Mouse (Mus musculus): ENCODE data around the gene Speg. TPM values are rescaled to one million over a fixed set of nuclear protein-coding genes. Genes with fewer than 3 reads are reported as not detected.

Gene Speg
- polyA plus RNA-seq, 1 experiment from 2014 or later = 20.1 TPM

GRCm38 (mm10) chr1:75409950-75410349 is 34.9 kb downstream of the Speg start:
- no peaks in the 10 kb centered on the region for H3K9me3 ChIP-seq (ENCODE audit: control insufficient read depth)
- no peaks in the 10 kb centered on the region for H3K27me3 ChIP-seq (replicated peaks; ENCODE audit: control insufficient read depth, insufficient read depth, low read length)
- 86% methylated on average over 7 of the region's 7 CpGs for WGBS
- no peaks in the 10 kb centered on the region for H3K4me1 ChIP-seq (replicated peaks; ENCODE audit: control insufficient read depth, insufficient read depth, low read length)
- H3K9ac ChIP-seq (ENCODE audit: low read depth, low read length) = no peak overlapping the region
- no peak overlapping the region for H3K4me2 ChIP-seq (replicated peaks; ENCODE audit: low read depth)
- H3K36me3 ChIP-seq (ENCODE audit: control insufficient read depth, insufficient read depth) = peaks cover 6% of the 10 kb centered on the region; the same call in 1 of the 2 replicates
- no peak for ATAC-seq
- no peak overlapping the region for H3K27ac ChIP-seq (ENCODE audit: low read depth, low read length)
- no peak overlapping the region for H3K4me3 ChIP-seq (ENCODE audit: low read depth, low read length)
- no peak for TF ChIP-seq CTCF (IDR thresholded peaks at IDR 0.05; ENCODE audit: low read depth)

- H3K4me1 ChIP-seq (replicated peaks; ENCODE audit: control insufficient read depth, insufficient read depth, low read length) = no peaks in the 10 kb centered on the region
- ATAC-seq = no peak
- no peaks in the 10 kb centered on the region for H3K9me3 ChIP-seq (ENCODE audit: control insufficient read depth)
- H3K9ac ChIP-seq (ENCODE audit: low read depth, low read length) = no peak overlapping the region
- no peak overlapping the region for H3K4me2 ChIP-seq (replicated peaks; ENCODE audit: low read depth)
- H3K36me3 ChIP-seq (ENCODE audit: control insufficient read depth, insufficient read depth) = peaks cover 14% of the 10 kb centered on the region; the same call in 1 of the 2 replicates
- H3K4me3 ChIP-seq (ENCODE audit: low read depth, low read length) = no peak overlapping the region
- no peaks in the 10 kb centered on the region for H3K27me3 ChIP-seq (replicated peaks; ENCODE audit: control insufficient read depth, insufficient read depth, low read length)
- H3K27ac ChIP-seq (ENCODE audit: low read depth, low read length) = no peak overlapping the region
- TF ChIP-seq CTCF (IDR thresholded peaks at IDR 0.05; ENCODE audit: low read depth) = no peak
- WGBS = 94% methylated on average over 3 of the region's 3 CpGs
Measured at GRCm38 (mm10) chr1:75412196-75412595, 37.1 kb downstream of the Speg start.

GRCm38 (mm10) chr1:75413749-75414148 is 38.7 kb downstream of the Speg start:
- Histone ChIP-seq H3K27ac (ENCODE audit: low read depth, low read length) (no peak overlapping the region), H3K9me3 (ENCODE audit: control insufficient read depth) (no peaks in the 10 kb centered on the region), H3K36me3 (ENCODE audit: control insufficient read depth, insufficient read depth) (peaks cover 14% of the 10 kb centered on the region; the same call in 1 of the 2 replicates), H3K4me3 (ENCODE audit: low read depth, low read length) (no peak overlapping the region), H3K9ac (ENCODE audit: low read depth, low read length) (no peak overlapping the region), H3K4me1 (replicated peaks; ENCODE audit: control insufficient read depth, insufficient read depth, low read length) (no peaks in the 10 kb centered on the region), H3K27me3 (replicated peaks; ENCODE audit: control insufficient read depth, insufficient read depth, low read length) (no peaks in the 10 kb centered on the region), H3K4me2 (replicated peaks; ENCODE audit: low read depth) (no peak overlapping the region)
- ATAC-seq = no peak
- WGBS = 63% methylated on average over 3 of the region's 3 CpGs
- peak; percentile 71 for TF ChIP-seq CTCF (IDR thresholded peaks at IDR 0.05; ENCODE audit: low read depth)

- no peak overlapping the region for H3K4me3 ChIP-seq (ENCODE audit: low read depth, low read length)
- H3K4me1 ChIP-seq (replicated peaks; ENCODE audit: control insufficient read depth, insufficient read depth, low read length) = no peaks in the 10 kb centered on the region
- H3K27ac ChIP-seq (ENCODE audit: low read depth, low read length) = no peak overlapping the region
- peaks cover 28% of the 10 kb centered on the region for H3K27me3 ChIP-seq (replicated peaks; ENCODE audit: control insufficient read depth, insufficient read depth, low read length)
- WGBS = 36% methylated on average over 20 of the region's 20 CpGs
- H3K9ac ChIP-seq (ENCODE audit: low read depth, low read length) = no peak overlapping the region
- no peaks in the 10 kb centered on the region for H3K9me3 ChIP-seq (ENCODE audit: control insufficient read depth)
- H3K4me2 ChIP-seq (replicated peaks; ENCODE audit: low read depth) = no peak overlapping the region
- H3K36me3 ChIP-seq (ENCODE audit: control insufficient read depth, insufficient read depth) = peaks cover 9% of the 10 kb centered on the region; the same call in 1 of the 2 replicates
- TF ChIP-seq CTCF (IDR thresholded peaks at IDR 0.05; ENCODE audit: low read depth) = no peak
- ATAC-seq = no peak
Measured at GRCm38 (mm10) chr1:75421794-75422193, 46.7 kb downstream of the Speg start.

- 15% methylated on average over 31 of the region's 32 CpGs for WGBS
- H3K9ac ChIP-seq (ENCODE audit: low read depth, low read length) = no peak overlapping the region
Measured at GRCm38 (mm10) chr1:75422216-75422822, 47.2 kb downstream of the Speg start.

GRCm38 (mm10) chr1:75422823-75423471 is 47.9 kb downstream of the Speg start:
- H3K4me3 ChIP-seq (ENCODE audit: low read depth, low read length) = peak overlapping the region; percentile 32
- no peak overlapping the region for H3K27ac ChIP-seq (ENCODE audit: low read depth, low read length)
- TF ChIP-seq CTCF (IDR thresholded peaks at IDR 0.05; ENCODE audit: low read depth) = 0 out of 2 replicates have a peak, but pooled peaks have one; percentile 4
- peaks cover 14% of the 10 kb centered on the region; the same call in 1 of the 2 replicates for H3K36me3 ChIP-seq (ENCODE audit: control insufficient read depth, insufficient read depth)
- peak; percentile 40; the same call in 1 of the 2 replicates for ATAC-seq
- H3K27me3 ChIP-seq (replicated peaks; ENCODE audit: control insufficient read depth, insufficient read depth, low read length) = peaks cover 28% of the 10 kb centered on the region
- WGBS = 8% methylated on average over 71 of the region's 71 CpGs
- H3K4me1 ChIP-seq (replicated peaks; ENCODE audit: control insufficient read depth, insufficient read depth, low read length) = no peaks in the 10 kb centered on the region
- no peak overlapping the region for H3K9ac ChIP-seq (ENCODE audit: low read depth, low read length)
- H3K9me3 ChIP-seq (ENCODE audit: control insufficient read depth) = no peaks in the 10 kb centered on the region
- peak overlapping the region; percentile 61 for H3K4me2 ChIP-seq (replicated peaks; ENCODE audit: low read depth)

More at GRCm38 (mm10) chr1:75422216-75422822, 47.2 kb downstream of the Speg start:
- no peak for TF ChIP-seq CTCF (IDR thresholded peaks at IDR 0.05; ENCODE audit: low read depth)
- Histone ChIP-seq H3K9me3 (ENCODE audit: control insufficient read depth) (no peaks in the 10 kb centered on the region), H3K4me1 (replicated peaks; ENCODE audit: control insufficient read depth, insufficient read depth, low read length) (no peaks in the 10 kb centered on the region), H3K4me2 (replicated peaks; ENCODE audit: low read depth) (peak overlapping the region; percentile 61), H3K4me3 (ENCODE audit: low read depth, low read length) (peak overlapping the region; percentile 32), H3K36me3 (ENCODE audit: control insufficient read depth, insufficient read depth) (peaks cover 9% of the 10 kb centered on the region; the same call in 1 of the 2 replicates), H3K27ac (ENCODE audit: low read depth, low read length) (no peak overlapping the region), H3K27me3 (replicated peaks; ENCODE audit: control insufficient read depth, insufficient read depth, low read length) (peaks cover 28% of the 10 kb centered on the region)
- no peak for ATAC-seq

Data from intestine, postnatal 0 days (tissue).